Mouse (Mus musculus): ENCODE results near the gene Armc6.
A peak's percentile ranks its signal among the peaks of the same experiment; 100 is the strongest.
"Not testable (repeated sequence)": the region's sequence is repeated elsewhere in the genome, so short reads cannot be mapped to it uniquely, and the experiment has no call there.

Armc6 gene

GRCm38 (mm10) chr8:70230837-70231236, 3.4 kb downstream of the Armc6 start:
- no peak for DNase-seq (ENCODE audit: low read depth, low spot score)

DNA sequence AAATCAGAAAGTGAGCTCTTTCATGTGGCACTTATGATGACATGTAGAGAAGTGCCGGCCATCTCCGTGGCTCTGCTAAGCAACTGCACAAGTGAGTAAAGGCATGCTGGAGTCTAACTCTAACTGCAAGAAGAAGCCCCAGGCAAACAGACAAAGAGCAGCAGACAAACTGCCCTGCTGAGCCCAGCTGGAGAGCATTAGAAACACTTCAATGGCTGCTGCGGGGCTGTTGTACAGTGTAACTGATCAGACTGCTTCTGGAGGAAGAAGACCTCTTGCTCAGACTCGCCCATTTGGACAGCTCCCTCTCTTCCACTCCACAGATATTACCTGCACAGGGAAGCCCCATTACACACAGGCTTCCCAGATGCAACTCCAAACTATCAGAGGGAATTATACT, 6.3 kb downstream of the Armc6 start:
- DNase-seq (ENCODE audit: low read depth, low spot score), result no peak

- no peak for DNase-seq (ENCODE audit: low read depth, low spot score)
These were observed 10.9 kb downstream of the Armc6 start for GRCm38 (mm10) chr8:70223341-70223740.

DNA sequence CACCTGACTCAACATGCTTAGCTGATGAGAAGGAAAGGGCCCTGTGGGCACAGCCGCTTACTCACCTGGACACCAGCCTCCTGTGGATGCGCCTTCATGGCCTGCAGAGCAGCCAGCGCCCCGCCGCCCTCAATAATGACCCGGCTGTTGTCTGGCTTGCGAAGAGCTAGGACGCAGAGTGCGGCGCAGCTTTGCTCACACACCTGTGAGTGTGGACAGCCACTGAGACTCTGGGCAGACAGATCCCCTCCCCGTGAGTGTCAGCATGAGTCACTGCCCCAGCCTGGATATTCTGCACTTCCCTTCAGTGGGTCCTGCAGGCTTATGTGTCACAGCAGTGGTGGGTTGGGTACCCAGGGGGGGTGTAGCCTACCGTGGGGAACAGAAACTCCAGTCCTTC, 12.2 kb downstream of the Armc6 start:
- no peak for DNase-seq (ENCODE audit: low read depth, low spot score)

GRCm38 (mm10) chr8:70220911-70221310, 13.4 kb downstream of the Armc6 start:
- no peak for DNase-seq (ENCODE audit: low read depth, low spot score)

DNA sequence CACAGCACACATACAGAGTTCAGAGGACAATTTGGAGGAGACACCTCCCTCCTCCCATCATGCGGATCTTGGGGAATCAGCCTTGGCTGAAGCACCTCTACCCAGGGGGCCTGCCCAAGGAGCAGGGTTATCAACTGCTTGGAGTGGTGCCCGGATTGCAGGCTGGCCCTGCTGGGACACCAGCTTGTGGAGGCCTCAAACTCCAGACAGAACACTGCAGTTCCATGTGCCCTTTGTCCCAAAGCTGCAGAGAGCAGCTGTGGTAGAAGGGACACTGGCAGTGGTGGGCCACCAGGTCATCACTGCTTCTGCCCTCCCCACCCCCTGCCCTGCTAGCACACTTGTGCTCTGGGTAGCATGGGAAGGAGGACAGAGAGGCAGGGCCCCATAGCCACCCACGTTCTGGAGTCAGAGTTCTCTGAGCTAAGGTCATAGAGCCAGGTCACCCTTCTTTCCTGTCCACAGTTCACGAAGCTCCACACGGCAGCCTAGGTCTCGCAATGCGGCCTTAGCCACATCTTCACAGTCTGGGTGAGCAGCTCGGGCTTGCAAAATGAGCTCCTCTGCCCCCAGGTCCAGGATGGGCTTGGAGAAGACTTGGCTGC, 13.9 kb downstream of the Armc6 start:
- DNase-seq (ENCODE audit: low read depth, low spot score), result no peak

DNA sequence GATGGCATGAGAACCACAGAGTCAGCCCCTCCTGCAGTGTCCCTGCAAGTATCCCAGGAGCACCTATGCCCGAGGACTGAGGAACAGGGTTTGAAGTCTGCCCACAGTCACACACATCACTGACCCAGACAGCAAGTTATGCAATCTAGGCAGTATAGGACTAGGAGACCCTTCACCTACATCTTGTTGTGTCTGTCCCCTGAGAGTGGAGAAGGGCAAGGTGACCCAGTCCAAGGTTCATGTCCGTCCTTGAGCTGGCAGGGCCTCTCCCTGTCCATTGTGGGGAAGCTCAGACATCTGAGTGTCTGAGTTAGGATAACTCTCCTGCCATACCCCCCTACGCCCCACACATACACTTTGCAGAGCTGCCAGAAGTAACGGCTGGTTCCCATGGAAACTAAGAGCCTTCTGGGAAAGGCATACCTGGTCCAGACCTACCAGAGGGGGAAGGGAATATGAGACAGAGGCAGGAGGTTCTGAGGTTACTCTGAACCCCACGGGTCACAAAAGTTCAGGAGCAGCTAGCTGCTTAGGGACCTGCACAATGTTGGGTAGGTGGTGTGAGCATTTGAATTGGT, 15.1 kb downstream of the Armc6 start:
- no peak for DNase-seq (ENCODE audit: low read depth, low spot score)

GRCm38 (mm10) chr8:70217441-70217840, 16.8 kb downstream of the Armc6 start:
- DNase-seq (ENCODE audit: low read depth, low spot score), result no peak

- no peak for DNase-seq (ENCODE audit: low read depth, low spot score)
These were observed 17.7 kb downstream of the Armc6 start for GRCm38 (mm10) chr8:70216566-70216965.

- not testable (repeated sequence) for DNase-seq (ENCODE audit: low read depth, low spot score)
These were observed 18.1 kb downstream of the Armc6 start for GRCm38 (mm10) chr8:70216161-70216560.

DNA sequence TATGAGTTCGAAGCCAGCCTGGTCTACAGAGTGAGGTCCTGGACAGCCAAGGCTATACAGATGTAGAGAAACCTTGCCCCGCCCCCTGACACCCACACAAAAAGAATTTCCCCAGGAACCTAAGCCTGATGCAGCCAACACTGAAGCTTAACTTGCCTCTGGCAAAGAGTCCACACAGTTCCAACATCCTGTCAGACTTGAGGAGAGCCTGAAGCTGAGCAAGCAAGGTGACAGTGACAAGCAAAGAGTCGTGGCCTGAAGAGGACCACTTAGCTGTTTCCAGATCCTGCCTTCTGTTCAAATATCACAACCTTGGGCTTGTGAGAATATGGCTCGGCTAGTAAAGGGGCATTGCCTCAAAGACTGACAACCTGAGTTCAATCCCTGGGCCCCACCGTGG, 19.2 kb downstream of the Armc6 start:
- no peak for DNase-seq (ENCODE audit: low read depth, low spot score)

DNA sequence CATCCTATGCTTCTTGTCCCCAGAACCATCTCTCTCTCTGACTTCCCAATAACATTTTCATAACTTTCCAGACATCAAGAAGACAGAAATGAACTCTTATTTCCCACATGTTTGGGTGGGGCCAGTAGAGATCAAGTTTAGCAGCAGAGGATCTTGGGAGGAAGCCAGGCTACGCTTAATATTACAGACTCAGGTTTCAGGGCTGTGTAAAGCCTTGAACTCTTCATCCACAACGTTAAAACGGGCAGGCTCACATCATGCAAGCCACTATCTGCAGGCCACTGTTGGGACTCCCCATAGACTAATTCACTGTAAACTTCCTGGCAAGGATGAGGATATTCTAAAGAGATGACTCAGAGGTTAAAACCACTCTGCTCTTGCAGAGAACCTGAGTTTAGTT, 19.9 kb downstream of the Armc6 start:
- no peak for DNase-seq (ENCODE audit: low read depth, low spot score)

GRCm38 (mm10) chr8:70212112-70213055, 21.9 kb downstream of the Armc6 start, which contains the start of gene Slc25a42:
Gene Slc25a42 (minus strand): TSS chr8:70212305.
- peak; percentile 100 for DNase-seq (ENCODE audit: low read depth, low spot score)

GRCm38 (mm10) chr8:70211726-70212111, 22.5 kb downstream of the Armc6 start:
- DNase-seq (ENCODE audit: low read depth, low spot score), result no peak

GRCm38 (mm10) chr8:70211275-70211674, 23.0 kb downstream of the Armc6 start:
- DNase-seq (ENCODE audit: low read depth, low spot score), result no peak

DNA sequence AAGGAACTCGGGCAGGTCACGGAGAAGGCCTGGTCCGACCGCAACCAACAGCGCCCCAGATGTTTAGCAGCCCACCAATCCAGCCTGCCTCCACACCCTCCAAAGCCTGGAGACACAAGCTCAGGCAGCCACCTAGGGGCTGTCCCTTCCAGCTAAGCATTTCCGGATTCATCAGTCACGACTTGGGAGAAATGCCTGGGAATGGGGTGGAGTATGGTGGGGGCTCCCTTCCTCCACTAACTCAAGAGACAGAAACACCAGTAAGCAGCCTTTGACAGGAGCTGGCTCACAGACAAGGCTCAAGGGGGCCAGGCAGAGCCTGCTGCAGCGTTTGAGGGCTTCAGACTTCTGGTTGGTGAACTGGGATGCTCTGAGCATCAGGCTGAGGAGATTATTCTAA, 23.7 kb downstream of the Armc6 start:
- peak; percentile 59 for DNase-seq (ENCODE audit: low read depth, low spot score)

DNA sequence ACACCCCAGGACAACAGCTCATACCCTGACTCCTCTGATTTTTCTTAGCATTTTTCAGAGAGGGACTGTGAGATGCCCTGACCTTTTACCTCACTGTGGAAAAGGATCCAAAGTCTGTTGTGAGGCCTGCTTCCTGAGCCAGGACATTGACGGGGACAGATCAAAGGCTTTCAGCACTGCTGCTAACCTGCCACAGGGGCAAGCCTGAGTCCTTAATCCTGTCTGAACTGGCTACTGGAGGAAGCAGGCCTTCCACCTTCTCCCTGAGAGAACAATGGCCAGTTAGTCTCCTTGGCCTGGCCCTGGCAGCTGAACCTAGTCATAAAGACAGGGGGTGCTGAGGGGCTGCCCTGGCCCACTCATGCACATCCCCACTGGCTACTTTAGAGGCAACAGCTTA, 26.1 kb downstream of the Armc6 start:
- peak; percentile 73 for DNase-seq (ENCODE audit: low read depth, low spot score)

- DNase-seq (ENCODE audit: low read depth, low spot score), result no peak
These were observed 29.5 kb downstream of the Armc6 start for GRCm38 (mm10) chr8:70204757-70205156.

- no peak for DNase-seq (ENCODE audit: low read depth, low spot score)
These were observed 31.2 kb downstream of the Armc6 start for GRCm38 (mm10) chr8:70203072-70203471.

DNA sequence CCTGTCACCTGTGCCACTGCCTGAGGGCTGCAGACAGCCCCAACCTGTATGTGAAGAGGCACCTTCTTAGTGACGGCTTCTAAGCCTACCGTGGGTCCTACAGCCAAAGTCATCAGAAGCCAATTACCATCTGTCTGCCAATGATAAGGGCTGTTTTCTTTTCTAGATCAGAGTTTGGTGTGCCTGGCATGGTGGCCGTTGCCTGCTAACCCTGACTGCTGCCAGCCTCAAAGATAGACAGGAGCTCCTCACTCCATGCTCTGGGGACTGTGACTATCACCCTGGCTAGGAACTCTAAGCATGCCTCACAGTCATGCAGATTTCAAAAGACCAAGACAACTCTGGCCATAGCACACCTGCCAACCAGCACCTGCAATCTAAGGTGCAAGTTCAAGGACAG, 32.8 kb downstream of the Armc6 start:
- DNase-seq (ENCODE audit: low read depth, low spot score), result no peak

GRCm38 (mm10) chr8:70200098-70200681, 34.1 kb downstream of the Armc6 start:
- no peak for DNase-seq (ENCODE audit: low read depth, low spot score)

DNA sequence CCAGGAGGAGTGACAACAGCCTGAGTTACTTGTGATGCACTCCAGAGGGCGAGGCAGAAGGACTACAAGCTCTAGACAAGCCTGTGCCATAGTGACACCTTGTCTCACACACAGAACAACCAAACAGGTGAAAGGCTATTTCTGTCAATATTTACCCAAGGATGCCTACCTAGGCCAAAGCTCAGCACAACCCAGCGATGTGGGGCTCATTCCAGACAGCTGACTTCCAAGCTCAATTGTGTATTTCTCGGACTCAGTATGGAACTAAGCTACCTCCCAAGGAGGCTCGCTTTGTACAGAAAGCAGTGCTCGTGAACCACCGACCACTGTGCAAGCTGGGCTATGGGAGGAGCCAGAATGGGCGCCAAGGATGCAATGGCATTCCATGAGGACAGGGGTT, 36.7 kb downstream of the Armc6 start:
- DNase-seq (ENCODE audit: low read depth, low spot score), result no peak

Measured in ZHBTc4 (cell line).